Mouse (Mus musculus): Measurements from ENCODE around the gene Orai2.

GRCm38 (mm10) chr5:136104511-136104910, 66.0 kb downstream of the Orai2 start:
- TF ChIP-seq POLR2A (IDR thresholded peaks at IDR 0.05; ENCODE audit: extremely low read depth, insufficient read depth, low read length) (no peak), CTCF (IDR thresholded peaks at IDR 0.05; ENCODE audit: low read depth, low read length) (peak; percentile 39; the same call in 1 of the 2 replicates)
